Mouse (Mus musculus): ENCODE measurements around the gene Selenok. TPM values are rescaled to one million over a fixed set of nuclear protein-coding genes. Genes with fewer than 3 reads are reported as not detected.

Gene Selenok
- total RNA-seq, 2 experiments from 2014 or later: 107 to 110 TPM

DNA sequence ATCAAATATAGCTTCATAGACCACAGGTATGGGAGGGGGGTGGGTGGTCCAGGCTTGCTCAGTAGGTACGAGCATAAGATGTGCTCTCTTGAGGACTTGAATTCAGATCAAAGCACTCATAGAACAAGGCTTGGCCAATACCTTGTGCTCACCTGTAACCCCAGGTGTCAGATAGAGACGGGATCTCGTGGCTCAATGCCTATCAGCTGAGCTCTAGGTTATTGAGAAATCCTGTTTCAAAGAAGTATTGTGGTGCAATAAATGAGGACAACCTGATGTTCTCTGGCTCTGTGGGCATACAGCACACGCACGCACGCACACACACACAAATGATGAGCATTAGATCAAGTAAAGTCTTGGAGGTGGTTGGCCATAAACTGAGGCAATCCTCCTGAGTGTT is 8.8 kb downstream of the Selenok start:
- TF ChIP-seq CTCF (conservative IDR thresholded peaks at IDR 0.05): no peak

DNA sequence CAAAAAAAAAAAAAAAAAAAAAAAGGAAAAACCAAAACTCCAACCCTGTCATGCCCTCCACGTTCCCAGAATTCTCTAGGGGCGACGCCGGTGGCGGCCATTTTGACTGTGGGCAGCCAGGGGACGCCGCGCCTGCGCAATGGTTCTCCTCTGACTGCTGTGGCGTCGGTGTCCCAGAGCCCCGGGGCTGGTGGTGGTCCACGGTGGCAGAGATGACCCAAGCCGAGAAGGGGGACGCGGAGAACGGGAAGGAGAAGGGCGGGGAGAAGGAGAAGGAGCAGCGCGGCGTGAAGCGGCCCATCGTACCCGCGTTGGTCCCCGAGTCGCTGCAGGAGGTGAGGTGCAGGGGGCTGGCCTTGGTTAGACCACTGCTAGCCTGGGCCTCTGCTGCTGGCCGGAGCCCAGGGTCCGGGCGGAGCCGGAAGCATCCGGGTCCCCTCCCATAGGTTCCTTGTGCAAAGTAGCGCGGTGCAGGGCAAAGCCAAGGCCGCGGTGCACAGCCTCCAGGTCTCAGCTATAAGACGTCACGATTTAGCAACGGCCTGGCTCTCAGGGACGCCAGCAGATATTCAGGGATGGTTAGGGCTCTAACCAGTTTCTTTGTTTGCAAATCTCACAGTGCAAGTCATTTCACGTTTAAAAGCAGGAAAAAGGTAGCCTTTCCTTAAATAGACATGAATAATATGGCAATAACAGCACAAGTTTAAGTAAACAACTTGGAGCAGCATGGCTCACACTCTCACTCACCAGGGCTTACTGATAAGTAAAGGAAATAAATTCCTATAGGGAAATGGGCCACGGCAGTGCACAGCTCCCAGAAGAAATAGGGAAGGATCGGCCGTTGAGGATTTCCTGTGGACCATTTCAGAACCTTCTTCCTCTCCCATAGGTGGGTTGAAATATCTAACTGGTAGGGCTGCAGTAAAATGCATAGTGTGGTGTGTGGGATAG is 10.4 kb downstream of the Selenok start, which contains the start of gene Actr8:
Actr8 (plus strand) TSS at position 84 of the 951 bp plus-strand sequence.
- H3K4me3 ChIP-seq: peak within 1 kb of the TSS; percentile 98
- TF ChIP-seq CTCF (conservative IDR thresholded peaks at IDR 0.05): no peak
- H3K27ac ChIP-seq: peak within 1 kb of the TSS; percentile 96
- DNase-seq (ENCODE audit: low spot score in 2 of 2): peak; percentile 94 to 95

More for the DNA sequence above, 8.8 kb downstream of the Selenok start:
- H3K4me3 ChIP-seq: no peak overlapping the region
- DNase-seq (ENCODE audit: low spot score in 2 of 2): no peak
- no peak overlapping the region for H3K27ac ChIP-seq

DNA sequence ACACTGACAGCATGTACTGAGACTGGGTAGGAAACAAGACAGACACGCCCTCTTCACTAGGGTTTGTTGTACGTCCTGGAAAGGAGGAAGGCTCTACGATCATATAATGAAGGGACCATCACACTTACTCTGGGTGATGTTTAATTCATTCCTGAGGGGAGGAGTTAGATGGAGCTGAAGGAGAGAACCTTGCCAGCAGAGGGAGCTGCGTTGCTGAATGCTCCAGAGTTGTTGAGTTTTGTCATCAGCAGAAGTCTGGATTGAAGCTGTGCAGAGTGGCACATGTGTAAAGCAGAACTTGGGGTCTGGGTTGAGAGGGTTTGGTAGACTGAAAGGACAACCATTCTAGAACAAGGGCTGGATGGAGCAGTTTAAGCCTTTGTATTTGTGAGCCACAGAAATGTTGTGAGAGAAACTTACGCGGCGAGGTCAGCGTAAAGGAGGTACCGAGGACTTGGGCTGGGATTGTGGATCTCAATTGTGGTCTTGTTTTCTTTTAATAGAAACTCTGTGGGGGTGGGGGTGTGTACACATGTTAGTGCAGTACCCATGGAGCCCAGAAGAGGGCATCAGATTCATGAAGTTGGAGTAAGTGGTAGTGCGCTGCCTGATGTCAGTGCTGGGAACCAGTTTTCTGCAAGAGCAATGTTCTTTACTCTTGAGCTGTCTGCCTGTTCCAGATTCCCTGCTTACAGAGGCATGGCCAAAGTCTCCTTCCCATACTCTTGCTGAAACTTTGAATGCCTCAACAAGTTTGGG is 12.5 kb downstream of the Selenok start:
- peak; percentile 61 for TF ChIP-seq CTCF (conservative IDR thresholded peaks at IDR 0.05)
- H3K27ac ChIP-seq: no peak overlapping the region
- H3K4me3 ChIP-seq: no peak overlapping the region
- DNase-seq (ENCODE audit: low spot score in 2 of 2): no peak

DNA sequence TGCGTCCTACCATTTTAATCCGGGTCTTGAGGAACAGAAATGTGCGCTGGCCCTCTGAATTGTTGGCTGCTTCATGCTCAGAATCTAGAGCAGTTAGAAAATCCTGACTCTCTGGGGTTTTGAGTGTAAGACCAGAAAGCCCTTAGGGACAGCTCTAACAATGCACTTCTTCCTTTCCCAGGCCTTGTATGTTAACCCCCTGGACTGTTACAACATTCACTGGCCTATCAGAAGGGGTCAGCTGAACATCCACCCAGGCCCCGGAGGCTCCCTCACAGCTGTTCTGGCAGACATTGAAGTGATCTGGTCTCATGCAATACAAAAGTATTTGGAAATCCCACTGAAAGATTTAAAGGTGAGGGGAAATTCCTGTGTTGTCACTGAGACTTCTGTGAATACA is 18.0 kb downstream of the Selenok start:
- Histone ChIP-seq H3K27ac (no peak overlapping the region), H3K4me3 (no peak overlapping the region)
- TF ChIP-seq CTCF (conservative IDR thresholded peaks at IDR 0.05): no peak
- DNase-seq (ENCODE audit: low spot score in 2 of 2): no peak

DNA sequence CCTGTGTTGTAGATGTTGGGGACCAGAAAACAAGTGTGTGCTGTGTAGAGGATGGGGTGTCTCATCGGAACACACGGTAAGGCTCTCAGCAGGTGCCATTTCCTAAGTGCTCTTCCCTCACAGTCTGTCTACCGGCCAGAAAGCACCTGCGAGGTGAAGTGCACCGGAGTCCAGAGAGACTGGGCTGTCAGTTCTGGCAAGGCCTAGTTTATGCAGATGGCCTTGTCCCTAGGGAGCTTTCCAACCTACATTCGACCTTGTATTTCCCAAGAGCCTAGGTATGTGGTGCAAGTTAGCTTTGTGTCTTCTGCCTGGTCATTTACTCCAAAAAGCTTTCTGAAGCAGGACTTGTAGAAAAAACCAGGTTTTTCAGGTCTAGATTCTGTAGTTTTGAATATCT is 19.2 kb downstream of the Selenok start:
- DNase-seq (ENCODE audit: low spot score in 2 of 2): no peak
- no peak for TF ChIP-seq CTCF (conservative IDR thresholded peaks at IDR 0.05)
- Histone ChIP-seq H3K4me3 (no peak overlapping the region), H3K27ac (no peak overlapping the region)

DNA sequence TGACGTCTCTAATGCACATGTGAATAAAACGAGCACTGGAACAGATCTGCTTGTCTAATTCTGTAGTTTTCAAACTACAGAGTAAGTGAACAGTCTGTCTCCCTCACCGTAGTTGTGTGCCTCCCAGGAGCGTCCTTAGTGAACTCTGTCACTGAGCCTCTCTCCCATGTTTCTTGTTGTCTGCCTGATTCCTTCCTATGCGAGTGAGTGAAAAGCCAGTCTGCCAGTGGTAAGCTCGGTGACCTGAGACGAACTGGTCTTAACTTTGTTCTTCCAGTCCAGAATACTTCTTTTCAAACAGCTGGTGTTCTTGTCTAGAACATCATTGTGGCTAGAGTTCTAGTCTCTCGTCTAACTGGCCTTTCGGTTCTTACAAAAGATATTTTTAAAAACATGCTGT is 19.6 kb downstream of the Selenok start:
- Histone ChIP-seq H3K4me3 (no peak overlapping the region), H3K27ac (no peak overlapping the region)
- no peak for TF ChIP-seq CTCF (conservative IDR thresholded peaks at IDR 0.05)
- no peak for DNase-seq (ENCODE audit: low spot score in 2 of 2)

DNA sequence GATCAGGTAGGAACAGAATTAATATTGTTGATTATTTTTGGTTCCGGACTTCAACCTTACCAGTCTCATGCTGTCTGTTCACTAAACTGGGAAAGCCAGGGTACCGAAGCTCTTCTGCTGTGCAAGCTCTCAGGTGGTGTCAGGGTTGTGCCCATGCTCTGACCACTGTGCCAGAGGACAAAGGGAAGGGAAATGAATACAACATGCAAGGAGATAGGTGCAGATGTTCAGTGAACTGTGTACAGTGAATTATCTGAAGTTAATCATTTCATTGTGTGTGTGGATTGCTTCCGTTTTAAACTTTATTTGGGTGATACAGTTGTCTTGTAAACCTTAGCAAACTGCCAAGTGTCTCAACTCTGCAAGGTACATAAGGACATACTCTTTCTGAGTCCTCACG is 20.2 kb downstream of the Selenok start:
- TF ChIP-seq CTCF (conservative IDR thresholded peaks at IDR 0.05): no peak
- no peak for DNase-seq (ENCODE audit: low spot score in 2 of 2)
- H3K4me3 ChIP-seq: no peak overlapping the region
- no peak overlapping the region for H3K27ac ChIP-seq

DNA sequence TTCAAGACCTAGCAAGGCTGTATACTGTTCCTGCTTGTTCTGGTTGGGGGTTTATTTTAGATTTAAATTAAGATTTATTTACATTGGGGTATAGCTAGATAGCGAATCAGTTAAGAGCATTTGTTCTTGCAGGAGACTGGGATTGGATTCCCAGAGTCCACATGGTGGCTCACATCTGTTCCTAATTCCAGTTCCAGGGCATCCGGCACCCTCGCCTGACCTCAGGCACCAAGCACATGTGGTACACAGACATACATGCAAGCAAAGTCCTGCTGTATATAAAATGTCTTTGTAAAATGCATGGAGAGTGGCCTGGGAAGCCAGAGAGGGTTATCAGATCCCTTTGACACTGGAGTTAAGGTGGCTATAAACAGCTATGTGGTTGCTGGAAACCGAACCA is 26.9 kb downstream of the Selenok start:
- Histone ChIP-seq H3K27ac (no peak overlapping the region), H3K4me3 (no peak overlapping the region)
- TF ChIP-seq CTCF (conservative IDR thresholded peaks at IDR 0.05): no peak
- no peak for DNase-seq (ENCODE audit: low spot score in 2 of 2)

DNA sequence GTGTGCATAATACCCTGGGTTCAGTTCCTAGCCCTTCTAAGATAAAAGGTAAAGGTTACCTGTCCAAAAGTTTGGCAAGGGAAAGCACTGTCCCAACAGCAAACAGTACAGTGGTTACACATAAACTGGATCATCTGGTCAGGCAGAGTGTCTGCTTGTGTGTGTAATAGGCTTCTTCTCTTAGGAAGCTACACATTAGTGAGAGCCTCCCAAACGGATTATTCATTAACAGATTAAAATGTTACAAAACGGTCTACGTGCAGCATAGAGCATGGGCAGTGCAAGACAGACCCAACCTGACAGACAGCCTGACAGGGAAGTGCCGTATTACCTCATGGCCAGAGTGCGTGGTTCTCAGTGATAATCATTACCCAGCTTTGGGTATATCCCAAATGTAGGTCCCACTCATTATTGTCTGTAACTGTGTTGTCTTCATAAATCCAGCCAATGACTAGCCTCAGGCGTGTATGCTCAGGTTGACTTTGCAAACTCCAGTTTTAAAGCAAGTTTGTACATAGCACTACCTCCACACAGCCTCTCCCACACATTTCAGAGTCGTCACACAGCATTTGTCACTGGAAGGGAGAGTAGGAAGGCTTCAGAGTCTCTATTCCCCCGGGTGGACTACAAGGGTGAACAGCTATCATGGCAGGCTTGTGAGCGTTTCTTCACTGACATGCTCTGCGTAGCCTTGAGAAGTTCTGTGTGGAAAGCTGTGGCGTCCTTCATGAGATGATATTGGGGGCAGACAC is 28.1 kb downstream of the Selenok start:
- DNase-seq (ENCODE audit: low spot score in 2 of 2): no peak
- H3K4me3 ChIP-seq: no peak overlapping the region
- no peak for TF ChIP-seq CTCF (conservative IDR thresholded peaks at IDR 0.05)
- no peak overlapping the region for H3K27ac ChIP-seq

DNA sequence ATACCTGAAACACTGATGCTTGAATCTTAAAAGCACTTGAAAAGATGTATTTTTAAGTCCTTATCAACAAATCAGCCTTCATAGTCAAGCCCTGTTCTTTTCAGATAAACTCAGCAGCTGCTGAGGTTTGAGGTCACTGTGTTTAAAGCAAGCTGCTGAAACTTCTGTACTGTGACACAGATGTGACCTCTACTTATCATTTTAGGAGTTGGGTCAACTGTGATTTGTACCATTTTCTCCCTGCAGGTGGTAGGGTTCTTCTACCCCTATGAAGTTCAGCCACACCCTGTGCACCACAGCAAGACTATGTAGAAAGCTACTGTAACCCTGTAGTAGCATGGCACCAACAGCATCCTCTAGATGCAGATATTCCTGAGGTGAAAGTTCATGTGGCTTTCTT is 29.2 kb downstream of the Selenok start:
- DNase-seq (ENCODE audit: low spot score in 2 of 2): no peak
- Histone ChIP-seq H3K27ac (no peak overlapping the region), H3K4me3 (no peak overlapping the region)
- no peak for TF ChIP-seq CTCF (conservative IDR thresholded peaks at IDR 0.05)

DNA sequence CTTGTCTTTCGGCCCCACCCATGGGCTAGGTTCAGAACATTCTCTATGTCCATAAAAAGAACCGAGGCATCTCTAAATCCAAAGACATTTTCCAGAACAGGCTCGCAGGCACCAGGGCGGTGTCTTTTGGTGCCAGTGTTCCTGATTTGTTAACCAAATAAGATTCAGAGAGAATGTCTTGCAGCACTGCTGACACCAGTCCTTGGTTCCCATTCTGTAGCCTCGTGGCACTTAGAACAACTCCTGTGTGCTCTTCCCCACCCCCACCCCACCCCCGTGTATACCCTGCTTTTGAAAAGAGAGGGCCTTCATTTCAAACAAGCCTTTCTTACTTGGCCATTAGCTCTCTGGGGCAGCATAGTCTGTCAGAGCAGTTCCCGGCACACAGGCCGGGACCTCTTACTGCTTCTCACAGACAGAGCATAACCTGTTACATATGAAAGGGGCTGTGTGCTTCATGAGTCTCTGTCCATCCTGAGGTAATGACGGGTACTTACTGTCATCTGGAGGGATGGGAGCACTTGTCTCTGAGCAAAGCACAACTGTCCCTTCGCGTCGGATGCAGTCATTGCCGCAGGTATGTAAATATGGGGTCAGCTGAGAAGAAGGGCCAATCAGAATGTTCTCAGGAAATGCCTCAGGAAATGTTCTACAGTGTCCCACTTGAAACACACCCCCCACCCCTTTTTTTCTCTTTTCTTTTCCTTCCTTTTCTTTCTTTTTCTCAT is 30.8 kb downstream of the Selenok start:
- Histone ChIP-seq H3K27ac (no peak overlapping the region), H3K4me3 (no peak overlapping the region)
- no peak for TF ChIP-seq CTCF (conservative IDR thresholded peaks at IDR 0.05)
- DNase-seq (ENCODE audit: low spot score in 2 of 2): no peak

DNA sequence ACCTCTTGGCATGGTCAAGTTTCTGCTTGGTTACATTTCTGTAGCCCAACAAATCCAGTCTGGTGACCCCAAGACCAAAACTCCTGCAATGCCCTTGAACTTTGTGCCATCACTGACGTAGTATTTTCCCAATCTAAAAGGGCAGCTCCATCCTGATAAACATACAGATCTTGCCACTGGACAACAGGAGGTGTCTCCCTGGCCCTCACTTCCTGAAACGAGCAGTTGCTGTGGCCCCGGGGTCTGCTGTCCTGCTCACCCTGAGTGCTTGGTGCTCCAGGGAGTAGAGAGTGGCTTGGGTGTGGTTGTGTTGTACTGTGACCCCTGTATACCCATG is 31.3 kb downstream of the Selenok start:
- Histone ChIP-seq H3K27ac (no peak overlapping the region), H3K4me3 (no peak overlapping the region)
- TF ChIP-seq CTCF (conservative IDR thresholded peaks at IDR 0.05): no peak
- no peak for DNase-seq (ENCODE audit: low spot score in 2 of 2)

Measured in layer of hippocampus, adult 2 months (tissue).